Mouse (Mus musculus) embryo, embryonic 10 days (tissue): ENCODE measurements around the gene Myo15.
A peak's percentile ranks its signal among the peaks of the same experiment; 100 is the strongest.
"Not testable (repeated sequence)": the region's sequence is repeated elsewhere in the genome, so short reads cannot be mapped to it uniquely, and the experiment has no call there.

Source experiments
- DNase-seq: peaks from one replicate; pipeline ENCODE4 v3.0.0-alpha.2; 2015; ENCODE audit warnings: low spot score

The Myo15 gene

DNA sequence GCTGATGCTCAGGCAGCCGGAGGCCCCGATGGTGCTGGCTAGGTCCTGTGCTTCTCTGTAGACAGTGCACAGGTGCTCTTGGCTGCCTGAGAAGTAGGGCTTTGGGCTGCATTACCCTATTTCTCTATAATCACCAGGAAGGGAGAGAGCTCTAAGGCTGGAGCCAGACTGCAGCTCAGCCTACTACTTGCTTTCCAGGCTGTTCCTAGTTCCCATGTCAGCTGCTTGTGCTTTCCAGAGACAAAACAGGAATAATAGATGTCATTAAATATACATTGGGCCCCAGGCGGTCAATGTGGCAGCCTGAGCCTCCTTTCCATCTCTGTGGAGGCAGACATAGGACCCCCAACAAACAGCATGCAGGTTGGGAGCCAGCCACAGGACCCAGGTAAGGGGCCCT is at the start of gene Myo15:
Myo15 (plus strand) TSS at position 301 of the 400 bp plus-strand sequence.
- DNase-seq: no peak

DNA sequence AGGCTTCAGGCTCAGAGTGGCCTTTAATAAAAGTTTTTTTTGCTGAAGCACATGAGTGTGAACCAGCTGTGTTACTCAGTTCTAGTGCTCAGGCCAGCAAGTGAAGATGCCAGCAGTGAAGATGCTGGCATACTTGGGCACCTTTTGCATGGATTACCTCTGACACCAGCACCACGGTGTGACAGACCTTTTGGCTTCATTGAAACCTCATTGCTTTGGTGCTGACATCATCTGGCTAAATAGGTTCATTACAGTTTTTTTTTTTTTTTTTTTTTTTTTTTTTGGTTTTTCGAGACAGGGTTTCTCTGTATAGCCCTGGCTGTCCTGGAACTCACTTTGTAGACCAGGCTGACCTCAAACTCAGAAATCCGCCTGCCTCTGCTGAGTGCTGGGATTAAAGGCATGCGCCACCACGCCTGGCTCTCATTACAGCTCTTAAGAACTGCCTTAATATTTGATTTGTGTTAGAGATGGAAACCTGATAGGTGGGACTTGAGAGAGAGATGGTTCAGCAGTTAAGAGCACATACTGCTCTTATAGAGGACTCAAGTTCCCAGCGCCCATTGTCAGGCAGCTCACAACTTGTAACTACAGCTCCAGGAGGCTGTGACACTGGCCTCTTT is 47.0 kb upstream of the Myo15 start:
- DNase-seq: no peak

DNA sequence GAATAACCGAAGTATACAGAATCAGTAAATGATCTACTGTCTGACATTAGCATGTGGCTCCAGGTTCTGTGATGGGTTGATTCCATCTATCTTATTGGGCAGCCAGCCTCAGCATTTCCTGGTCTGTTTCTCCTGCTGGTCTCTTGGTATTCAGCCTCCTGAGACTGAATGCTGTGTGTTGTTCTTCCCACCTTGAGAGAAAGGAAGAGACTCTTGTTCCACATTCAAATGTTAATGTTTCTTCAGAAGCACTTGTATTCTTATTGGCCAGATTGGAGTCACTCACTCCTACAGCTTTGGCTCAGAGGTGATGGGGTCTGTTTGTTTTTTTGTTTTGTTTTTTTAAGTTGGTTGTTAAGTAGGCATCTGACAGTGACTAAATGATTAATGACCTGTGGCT is 46.1 kb upstream of the Myo15 start:
- DNase-seq: no peak

DNA sequence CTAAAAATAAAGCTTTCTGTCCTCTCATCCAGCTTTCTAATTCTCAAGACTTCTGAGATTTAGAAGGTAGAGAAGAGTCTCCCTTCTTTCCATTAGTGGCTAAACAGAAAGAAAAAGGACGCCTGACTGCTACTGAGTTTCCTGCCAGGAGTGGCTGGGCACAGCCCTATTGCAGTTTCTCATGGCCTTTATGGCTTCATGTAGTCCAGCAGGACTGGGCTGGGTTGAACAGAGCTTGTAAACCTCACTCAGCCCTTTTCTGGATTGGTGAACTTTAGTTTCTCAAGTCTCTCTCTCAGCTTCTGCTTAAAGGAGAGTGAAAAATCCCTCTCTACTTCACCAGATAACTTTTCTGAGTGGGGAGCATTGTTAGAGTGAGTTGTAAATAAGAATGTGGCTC is 42.7 kb upstream of the Myo15 start:
- no peak for DNase-seq

DNA sequence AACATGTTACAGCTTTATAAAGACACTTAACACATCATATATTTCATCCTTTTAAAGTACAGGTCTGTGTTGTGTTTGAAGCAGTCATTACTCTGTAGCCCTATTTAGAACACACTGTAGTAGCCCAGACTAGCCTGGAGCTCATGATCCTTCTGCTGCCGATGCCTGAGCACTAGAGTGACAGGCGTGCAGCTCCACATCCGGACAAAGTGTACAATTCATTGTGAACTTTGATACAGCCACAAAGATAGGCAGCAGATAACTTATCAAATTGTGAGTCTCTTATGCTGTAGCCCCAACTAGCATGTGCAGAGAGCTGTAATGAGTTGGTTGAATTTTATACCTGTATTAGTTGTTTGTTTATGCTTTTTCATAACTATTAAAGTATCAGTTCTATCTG is 41.5 kb upstream of the Myo15 start:
- no peak for DNase-seq

DNA sequence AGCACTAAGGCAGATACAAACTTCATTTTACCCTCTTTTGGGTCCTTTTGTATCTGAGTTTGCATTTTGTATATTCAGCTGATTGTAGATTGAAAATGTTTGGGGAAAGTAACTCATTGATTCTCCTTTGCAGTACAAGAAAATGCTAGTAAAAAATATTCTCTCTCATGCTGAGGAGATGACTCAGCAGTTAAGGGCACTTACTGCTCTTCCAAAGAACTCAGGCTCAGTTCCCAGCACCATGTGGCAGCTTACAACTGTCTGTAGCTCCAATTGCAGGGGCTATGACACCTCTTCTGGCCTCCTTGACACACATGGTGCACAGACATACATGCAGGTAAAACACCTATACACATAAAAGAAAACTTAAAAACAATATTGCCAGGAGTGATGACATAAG is 35.6 kb upstream of the Myo15 start:
- DNase-seq: no peak

DNA sequence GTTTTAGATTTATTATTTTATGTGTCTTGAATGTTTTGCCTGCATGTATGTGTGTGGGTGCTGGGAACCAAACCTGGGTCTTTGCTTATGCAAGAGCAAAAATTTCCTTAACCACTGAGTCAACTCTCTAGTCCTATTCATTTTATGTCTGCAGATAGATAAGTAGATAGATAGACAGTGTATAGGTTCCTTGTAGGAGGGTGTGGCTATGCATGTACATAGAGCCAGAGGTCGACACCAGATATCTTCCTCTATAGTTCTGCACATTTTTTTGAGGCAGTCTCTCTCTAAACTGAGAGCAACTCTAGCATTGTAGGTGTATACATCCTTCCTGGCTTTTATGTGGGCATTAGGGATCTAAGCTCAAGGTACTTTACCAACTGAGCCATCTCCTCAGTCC is 34.0 kb upstream of the Myo15 start:
- no peak for DNase-seq

DNA sequence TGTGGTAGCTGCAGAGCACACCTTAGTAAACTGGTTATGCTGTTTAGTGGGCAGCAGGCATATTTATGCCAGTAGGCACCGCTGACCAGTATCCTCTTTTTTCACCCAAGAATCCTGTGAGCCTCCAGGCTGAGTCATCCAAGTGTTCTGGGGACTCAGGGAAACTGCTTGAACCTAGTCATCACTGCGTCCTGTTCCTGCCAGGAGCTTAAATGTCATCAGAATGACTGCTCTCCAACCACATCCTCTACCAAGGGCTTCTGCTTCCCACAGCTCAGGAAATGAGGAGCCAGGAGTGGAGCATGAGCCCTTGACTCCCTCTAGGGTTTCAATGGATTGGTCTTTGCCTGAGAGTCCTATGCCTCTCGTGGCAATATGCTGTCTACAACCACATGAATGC is 32.5 kb upstream of the Myo15 start:
- no peak for DNase-seq

DNA sequence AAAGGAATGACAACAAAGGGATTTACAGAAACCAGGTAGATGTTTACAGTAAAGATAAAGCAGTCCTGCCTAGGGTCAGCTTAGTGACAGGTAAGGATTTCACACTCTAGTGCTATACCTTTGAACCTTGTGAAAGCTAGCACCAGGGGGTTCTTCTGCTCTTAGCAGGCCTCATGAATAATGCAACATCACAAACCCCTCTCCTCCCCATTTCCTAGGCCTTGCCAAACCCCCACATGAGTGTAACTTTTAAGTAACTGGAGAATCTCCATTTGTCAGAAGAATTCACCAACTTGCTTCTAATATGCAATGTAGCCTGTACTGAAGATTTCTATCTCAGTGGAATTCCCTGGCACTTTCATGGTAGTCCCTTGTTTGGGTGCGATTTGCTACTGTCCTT is 29.5 kb upstream of the Myo15 start:
- not testable (repeated sequence) for DNase-seq

DNA sequence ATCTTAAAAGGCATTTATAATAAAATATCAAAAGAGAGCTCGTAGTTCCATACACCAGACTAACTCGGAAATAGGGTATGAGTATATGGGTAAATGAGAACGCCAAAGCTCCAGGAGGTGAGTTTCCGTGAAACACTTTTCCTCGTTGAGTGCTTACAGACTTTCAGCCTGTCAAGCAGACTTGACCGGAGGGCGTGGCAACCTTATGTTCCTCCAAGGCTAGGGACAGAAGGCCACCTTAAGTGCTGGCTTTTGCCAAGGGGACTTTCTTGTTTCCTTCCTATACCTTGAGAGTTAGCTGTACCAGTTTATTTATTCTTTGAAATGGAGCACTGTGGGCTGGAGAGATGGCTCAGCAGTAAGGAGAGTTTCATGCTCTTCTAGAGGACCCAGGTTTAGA is 29.0 kb upstream of the Myo15 start:
- no peak for DNase-seq

DNA sequence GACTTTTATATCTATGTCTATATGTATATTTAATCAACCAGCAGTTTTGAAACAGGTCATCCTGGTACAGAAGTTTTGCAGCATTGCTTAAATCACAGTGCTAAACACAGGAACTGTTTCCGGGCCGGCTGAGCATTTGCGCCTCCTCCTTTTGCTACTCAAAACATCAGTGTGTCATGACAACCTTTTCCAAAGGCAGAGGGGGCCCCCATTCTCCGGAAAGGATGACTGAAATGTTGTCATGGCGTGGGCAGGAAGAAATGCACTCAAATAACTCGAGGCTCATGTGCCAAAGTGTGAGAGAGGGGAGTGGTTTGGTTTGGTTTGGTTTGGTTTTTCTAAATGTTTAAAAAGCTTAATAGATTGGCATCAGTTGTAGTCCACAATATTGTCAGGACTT is 26.2 kb upstream of the Myo15 start:
- no peak for DNase-seq

DNA sequence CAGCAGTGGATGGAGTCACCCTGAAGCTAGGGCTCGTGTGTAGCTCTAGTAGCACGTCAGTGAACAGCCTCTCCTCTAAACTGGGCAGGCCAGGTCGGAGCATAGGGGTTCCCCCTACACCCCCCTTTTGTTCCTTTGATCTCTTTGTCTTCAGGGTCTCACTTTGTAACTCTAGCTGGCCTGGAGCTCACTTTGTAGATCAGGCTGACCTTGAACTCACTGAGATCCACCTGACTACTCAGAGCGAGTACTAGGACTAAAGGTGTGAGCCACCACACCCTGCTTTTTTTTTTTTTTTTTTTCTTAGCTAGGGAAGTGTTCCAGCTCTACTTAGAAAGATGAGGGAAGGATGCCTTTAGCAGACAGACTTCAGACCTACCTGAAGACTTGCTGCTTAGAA is 25.1 kb upstream of the Myo15 start:
- no peak for DNase-seq

DNA sequence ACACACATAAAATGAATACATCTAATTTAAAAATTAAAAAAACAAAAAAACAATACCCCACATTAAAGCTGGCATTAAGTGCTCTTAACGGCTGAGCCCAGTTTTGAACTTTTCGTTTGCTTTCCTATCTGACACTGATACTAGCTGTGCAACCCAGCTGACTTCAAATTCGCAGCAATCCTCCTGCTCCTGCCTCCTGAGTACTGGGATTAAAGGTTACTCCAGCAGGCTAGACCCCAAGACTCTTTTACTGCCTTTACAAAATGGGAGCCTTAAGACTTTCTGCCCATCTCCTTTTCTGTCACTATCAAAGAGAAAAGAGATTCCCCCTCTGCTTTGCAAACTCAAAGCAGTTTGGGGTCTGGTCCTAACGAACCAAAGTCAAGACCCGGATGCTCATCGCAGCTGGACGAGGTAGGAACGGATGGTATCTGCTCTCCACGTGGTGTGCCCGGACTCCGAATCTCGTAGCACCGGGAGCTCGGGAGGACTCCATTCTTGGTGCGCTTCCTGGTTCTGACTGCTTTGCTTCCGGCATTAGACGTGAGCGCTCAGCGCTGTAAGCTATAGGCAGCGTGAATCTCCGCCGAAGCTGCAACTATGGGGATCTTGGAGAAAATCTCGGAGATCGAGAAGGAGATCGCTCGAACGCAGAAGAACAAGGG is 14.9 kb upstream of the Myo15 start, which contains the start of gene Drg2:
Drg2 (plus strand) TSS at position 512 of the 665 bp plus-strand sequence.
- peak; percentile 96 for DNase-seq

DNA sequence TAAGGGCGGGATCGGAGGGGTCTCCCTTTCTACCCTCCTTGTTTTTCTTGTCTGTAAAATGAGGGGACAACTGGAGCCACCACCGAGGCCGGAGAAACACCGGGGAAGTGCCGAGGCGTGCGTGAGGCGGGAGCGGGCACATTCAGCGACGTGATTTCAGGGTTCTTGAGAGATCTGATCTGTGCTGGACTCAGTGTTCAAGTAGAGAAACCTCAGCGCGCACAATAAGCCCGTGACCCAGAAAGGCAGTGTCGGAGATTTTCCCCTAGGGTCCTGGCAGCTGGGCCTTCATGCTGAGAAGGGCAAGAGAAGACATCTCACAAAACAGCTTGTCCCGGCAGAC is 14.4 kb upstream of the Myo15 start:
- DNase-seq: peak; percentile 16

DNA sequence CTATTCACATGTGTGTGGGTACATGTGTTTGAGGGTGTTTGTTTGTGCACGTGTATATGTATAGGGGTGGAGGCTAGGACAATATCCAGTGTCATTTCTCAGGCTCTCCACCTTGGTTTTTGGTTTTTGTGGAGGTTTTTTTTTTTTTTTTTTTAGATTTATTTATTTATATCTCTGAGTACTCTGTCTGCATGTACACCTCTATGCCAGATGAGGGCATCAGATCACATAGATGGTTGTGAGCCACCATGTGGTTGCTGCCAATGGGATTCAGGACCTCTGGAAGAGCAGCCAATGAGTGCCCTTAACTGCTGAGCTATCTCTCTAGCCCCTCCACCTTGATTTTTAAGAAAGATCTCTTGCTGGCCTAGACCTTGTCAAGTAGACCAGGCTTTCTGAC is 11.2 kb upstream of the Myo15 start:
- peak; percentile 18 for DNase-seq

DNA sequence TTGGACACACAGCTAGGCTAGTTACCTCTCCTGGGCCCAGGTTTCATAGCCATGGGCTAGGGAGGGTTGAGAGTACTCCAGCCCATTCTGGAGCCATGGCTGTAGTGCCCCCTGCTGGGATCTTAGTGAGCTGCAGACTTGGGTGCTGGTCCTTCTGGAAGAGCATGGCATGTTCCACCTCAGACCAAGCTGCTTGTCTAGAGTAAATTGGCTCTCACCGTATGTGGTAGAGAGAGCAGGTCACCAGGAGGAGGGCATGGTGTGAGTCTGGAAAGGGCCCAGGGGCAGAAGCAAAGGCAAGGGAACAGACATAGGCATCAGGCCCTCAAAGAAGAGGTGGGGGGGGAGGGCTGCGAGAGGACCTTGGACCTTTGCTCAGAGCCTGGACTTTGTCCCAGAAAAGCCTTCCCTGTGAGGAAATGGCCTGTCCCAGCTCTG is 3.2 kb upstream of the Myo15 start:
- DNase-seq: peak; percentile 56

DNA sequence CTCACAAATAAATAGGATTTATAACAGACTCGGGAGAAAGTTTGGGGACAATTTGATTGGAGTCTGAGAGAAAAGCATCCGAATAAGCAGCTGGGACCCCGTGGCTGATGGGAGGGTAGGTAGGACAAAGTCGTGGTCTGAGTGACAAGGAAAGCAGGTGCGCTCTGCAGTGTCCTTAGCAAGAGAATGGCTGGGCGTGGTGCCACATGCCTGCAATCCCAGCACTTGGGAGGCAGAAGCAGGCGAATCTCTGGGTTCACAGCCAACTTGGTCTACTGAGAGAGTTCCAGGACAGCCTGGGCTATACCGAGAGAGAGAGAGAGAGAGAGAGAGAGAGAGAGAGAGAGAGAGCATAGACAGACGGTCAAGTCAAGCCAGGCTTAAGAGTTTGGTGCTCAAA is 1.6 kb downstream of the Myo15 start:
- no peak for DNase-seq

DNA sequence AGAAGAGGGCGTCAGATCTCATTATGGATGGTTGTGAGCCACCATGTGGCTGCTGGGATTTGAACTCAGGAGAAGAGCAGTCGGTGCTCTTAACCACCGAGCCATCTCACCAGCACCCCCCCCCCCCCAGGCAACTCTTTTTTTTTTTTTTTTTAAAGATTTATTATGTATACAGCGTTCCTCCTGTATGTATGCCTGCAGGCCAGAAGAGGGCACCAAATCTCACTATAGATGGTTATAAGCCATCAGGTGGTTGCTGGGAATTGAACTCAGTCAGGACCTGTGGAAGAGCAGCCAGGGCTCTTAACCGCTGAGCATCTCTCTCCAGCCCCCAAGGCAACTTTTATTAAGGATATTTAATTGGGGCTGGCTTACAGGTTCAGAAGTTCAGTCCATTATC is 5.4 kb downstream of the Myo15 start:
- no peak for DNase-seq

DNA sequence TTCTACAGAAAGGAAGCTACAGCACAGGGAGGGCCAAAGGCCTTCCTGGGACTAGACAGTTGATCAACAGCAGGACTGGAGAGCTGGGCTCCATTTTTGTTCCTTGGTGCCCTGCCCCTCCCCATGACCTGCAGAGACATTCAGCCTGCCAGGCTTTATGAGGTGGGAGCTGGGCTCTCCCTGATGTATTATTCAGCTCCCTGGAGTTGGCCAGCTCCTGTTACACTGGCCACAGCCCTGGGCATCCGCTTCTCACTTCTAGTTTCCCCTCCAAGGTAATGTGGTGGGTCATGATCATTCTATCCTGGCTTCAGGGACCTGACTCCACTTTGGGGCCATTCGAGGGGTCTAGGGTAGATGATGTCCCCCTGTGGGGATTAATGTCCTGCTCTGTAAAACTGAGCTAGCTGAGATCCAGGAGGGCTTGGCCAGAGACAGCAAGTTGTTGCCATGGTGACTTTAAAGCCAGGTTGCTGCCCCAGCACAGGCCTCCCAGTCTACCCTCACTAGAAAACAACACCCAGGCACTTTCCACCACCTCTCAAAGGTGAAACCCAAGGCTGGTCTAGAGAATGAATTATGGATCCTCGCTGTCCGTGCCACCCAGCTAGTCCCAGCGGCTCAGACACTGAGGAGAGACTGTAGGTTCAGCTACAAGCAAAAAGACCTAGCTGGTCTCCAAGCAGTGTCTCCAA is 6.7 kb downstream of the Myo15 start:
- DNase-seq: no peak

DNA sequence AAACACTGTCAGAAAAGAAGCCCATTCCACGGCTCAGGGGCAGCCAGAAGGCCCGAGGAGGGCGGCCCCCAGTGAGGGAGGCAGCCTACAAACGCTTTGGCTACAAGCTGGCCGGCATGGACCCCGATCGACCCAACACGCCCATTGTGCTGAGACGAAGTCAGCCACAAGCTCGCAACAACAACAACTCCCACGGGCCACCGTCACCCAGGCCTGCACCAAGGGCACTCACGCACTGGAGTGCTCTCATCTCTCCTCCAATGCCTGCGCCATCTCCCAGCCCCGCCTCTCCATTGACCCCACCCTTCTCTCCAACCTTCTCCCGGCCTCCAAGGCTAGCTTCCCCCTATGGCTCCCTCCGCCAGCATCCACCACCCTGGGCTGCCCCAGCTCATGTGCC is 9.0 kb downstream of the Myo15 start:
- DNase-seq: peak; percentile 51

DNA sequence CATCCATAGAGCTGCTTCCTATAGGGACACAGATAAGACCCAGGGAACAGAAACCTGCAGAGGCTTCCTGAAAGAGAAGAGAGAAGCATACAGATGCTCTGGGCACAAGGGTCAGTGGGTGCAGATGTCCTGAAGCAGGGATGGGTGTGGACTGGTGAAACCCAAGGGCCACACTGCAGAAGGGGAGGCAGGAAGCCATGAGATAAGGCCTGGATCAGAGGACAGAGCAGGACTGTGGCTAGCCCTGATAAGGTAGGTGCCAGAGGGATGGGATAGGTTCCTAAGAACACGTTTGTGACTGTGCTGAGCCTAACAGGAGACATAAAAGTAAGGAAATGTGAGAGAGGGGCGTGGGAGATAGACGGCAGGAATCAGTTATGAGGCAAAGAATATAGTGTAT is 17.1 kb downstream of the Myo15 start:
- DNase-seq: no peak

DNA sequence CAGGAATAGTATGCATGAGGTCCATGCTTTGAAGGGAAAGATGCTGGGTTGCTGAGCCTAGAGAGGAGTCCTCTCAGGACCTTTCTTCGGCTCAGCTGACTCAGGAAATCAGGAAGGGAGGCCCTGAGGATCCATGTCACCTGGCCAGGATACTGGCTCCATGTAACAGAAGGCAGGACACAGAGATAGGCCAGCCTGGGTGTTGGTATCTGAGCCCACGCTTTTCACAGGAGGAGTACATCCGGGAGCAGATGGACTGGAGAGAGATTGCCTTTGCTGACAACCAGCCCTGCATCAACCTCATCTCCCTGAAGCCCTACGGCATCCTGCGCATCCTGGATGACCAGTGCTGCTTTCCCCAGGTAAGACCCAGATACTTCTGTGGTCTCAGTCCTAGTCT is 23.6 kb downstream of the Myo15 start:
- DNase-seq: no peak

DNA sequence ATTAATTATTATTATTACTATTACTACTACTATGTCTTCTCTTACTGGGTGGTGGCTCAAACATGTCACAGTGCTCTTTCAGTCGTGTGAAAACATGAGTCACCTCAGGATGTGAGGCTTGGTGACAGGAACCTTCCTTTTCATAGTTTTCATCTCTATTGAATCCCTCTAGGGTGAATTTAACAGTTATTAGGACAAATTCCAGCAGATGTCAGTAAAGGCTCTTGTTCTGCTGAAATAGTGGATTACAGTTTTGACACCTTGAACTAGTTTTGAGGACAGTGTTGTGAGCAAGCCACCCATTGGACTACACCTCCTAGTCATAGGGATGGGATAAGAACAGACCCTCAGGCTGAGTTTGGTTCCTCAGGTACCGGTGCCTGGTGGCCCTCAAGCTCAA is 26.6 kb downstream of the Myo15 start:
- DNase-seq: no peak

DNA sequence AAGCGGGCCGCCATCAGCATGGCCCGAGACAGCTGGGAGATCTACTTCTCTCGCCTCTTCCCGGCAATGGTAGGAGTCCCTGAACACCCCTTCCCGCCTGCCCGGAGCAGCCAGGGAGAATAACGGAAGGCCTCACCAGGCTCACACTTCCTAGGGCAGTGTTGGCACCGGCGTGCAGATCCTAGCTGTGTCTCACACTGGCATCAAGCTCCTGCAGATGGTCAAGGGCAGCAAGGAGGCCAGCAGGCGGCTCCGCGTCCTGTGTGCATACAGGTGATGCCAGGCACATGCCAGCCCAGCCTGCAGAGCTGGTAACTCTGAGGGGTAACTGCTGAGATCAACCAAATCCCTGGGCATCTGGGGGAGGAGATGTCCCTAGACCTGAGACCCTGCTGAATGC is 38.1 kb downstream of the Myo15 start:
- DNase-seq: no peak
